ENCODE assay signal across 8 mouse cellular contexts in genomic region chr8:122678061-122678895, GRCm38 (mm10). TPM values are rescaled to one million over a fixed set of nuclear protein-coding genes. Genes with fewer than 3 reads are reported as not detected.
DNase-seq lines count a peak whose midpoint lies in the region; ATAC-seq and TF ChIP-seq lines count a peak whose summit lies in the region.

No protein-coding gene starts in this region.

- H3K4me1 ChIP-seq in E14TG2a.4 (replicated peaks; ENCODE audit: low read depth, low read length) = peaks cover 22% of the 10 kb centered on the region
- H3K4me1 ChIP-seq in forebrain, embryonic 14.5 days (ENCODE audit: control insufficient read depth, insufficient read depth, low read length) = peaks cover 28% of the 10 kb centered on the region
- H3K4me1 ChIP-seq in lung, embryonic 15.5 days = peaks cover 42% of the 10 kb centered on the region
- peaks cover 37% of the 10 kb centered on the region for H3K4me1 ChIP-seq in olfactory bulb, adult 2 months (ENCODE audit: control insufficient read depth, insufficient read depth, low read length)

- DNase-seq in cerebellum, adult 11 months = peak; percentile 84
- peak; percentile 91 for DNase-seq in forebrain, embryonic 14.5 days (ENCODE audit: low spot score)
- DNase-seq in heart, postnatal 10 days = peak; percentile 85 to 86
- peak; percentile 83 to 88 for DNase-seq in kidney, postnatal 4 days
- DNase-seq in thymus, postnatal 10 days (ENCODE audit: low spot score in 2 of 2) = peak; percentile 89 to 95

- peak overlapping the region; percentile 87 for H3K4me3 ChIP-seq in E14TG2a.4 (replicated peaks; ENCODE audit: low read length)
- H3K4me3 ChIP-seq in forebrain, embryonic 14.5 days (ENCODE audit: low read depth, low read length) = peak overlapping the region; percentile 73
- peak overlapping the region; percentile 80 for H3K4me3 ChIP-seq in lung, embryonic 15.5 days
- H3K4me3 ChIP-seq in olfactory bulb, adult 2 months (ENCODE audit: insufficient read depth, low read depth, low read length) = peak overlapping the region; percentile 84

- no peaks in the 10 kb centered on the region for H3K36me3 ChIP-seq in E14TG2a.4 (ENCODE audit: insufficient read depth, low read length)
- H3K36me3 ChIP-seq in forebrain, embryonic 14.5 days (ENCODE audit: control insufficient read depth, insufficient read depth, low read length) = 0 out of 2 replicates have a peak, but pooled peaks cover 2% of the 10 kb centered on the region
- H3K36me3 ChIP-seq in lung, embryonic 15.5 days = no peaks in the 10 kb centered on the region

- peaks cover 83% of the 10 kb centered on the region for H3K27me3 ChIP-seq in E14TG2a.4 (ENCODE audit: insufficient read depth, low read length)
- peaks cover 21% of the 10 kb centered on the region for H3K27me3 ChIP-seq in forebrain, embryonic 14.5 days (replicated peaks; ENCODE audit: control insufficient read depth, insufficient read depth, low read length)
- peaks cover 87% of the 10 kb centered on the region for H3K27me3 ChIP-seq in lung, embryonic 15.5 days

- intact Hi-C loops in heart, postnatal 10 days (cut with DNase I) = loop anchor here (2.0 to 5.0 kb wide), 4 partner anchors 41 to 134 kb away; partner anchors contain the start of gene Acsf3

- H3K27ac ChIP-seq in forebrain, embryonic 14.5 days (ENCODE audit: low read depth, low read length) = peak overlapping the region; percentile 95
- peak overlapping the region; percentile 86 for H3K27ac ChIP-seq in lung, embryonic 15.5 days
- peak overlapping the region; percentile 35; the same call in 1 of the 2 replicates for H3K27ac ChIP-seq in olfactory bulb, adult 2 months (ENCODE audit: insufficient read depth, low read depth, low read length)

- no peaks in the 10 kb centered on the region for H3K9me3 ChIP-seq in E14TG2a.4 (ENCODE audit: low read length)
- H3K9me3 ChIP-seq in forebrain, embryonic 14.5 days (replicated peaks; ENCODE audit: control insufficient read depth, low read length) = no peaks in the 10 kb centered on the region
- no peaks in the 10 kb centered on the region for H3K9me3 ChIP-seq in lung, embryonic 15.5 days

- H3K4me2 ChIP-seq in forebrain, embryonic 14.5 days (ENCODE audit: low read length) = peak overlapping the region; percentile 85
- H3K4me2 ChIP-seq in lung, embryonic 15.5 days = peak overlapping the region; percentile 99

- peak overlapping the region; percentile 88 for H3K9ac ChIP-seq in forebrain, embryonic 14.5 days (ENCODE audit: low read length)
- peak overlapping the region; percentile 58 for H3K9ac ChIP-seq in lung, embryonic 15.5 days

- no peak for TF ChIP-seq CTCF in E14TG2a.4 (conservative IDR thresholded peaks at IDR 0.05; ENCODE audit: low read length)
- peak; percentile 98 for TF ChIP-seq CTCF in olfactory bulb, adult 2 months (IDR thresholded peaks at IDR 0.05; ENCODE audit: insufficient read depth, low read depth, low read length)

- peak; percentile 87 for ATAC-seq in forebrain, embryonic 14.5 days
- peak; percentile 74 for ATAC-seq in lung, embryonic 15.5 days (ENCODE audit: borderline replicate concordance, extremely low read depth, low FRiP score, low TSS enrichment)

- peak; percentile 13; the same call in 1 of the 2 replicates for TF ChIP-seq POLR2A in olfactory bulb, adult 2 months (IDR thresholded peaks at IDR 0.05; ENCODE audit: insufficient read depth, low read depth, low read length)

- WGBS in forebrain, embryonic 14.5 days = under 1% methylated on average over 88 of the region's 127 CpGs
- WGBS in lung, embryonic 15.5 days = under 1% methylated on average over 93 of the region's 127 CpGs
- 1% methylated on average over 127 of the region's 127 CpGs for WGBS in olfactory bulb, adult 2 months

RNA-seq across cellular contexts. Expression of gene Cbfa2t3, which starts 20.6 kb away (rescaled TPM):
- 10.4 and 11.5 TPM in 2 replicates for polyA plus RNA-seq in forebrain, embryonic 14.5 days (2014; fragmentation: Nextera tagmentation; extraction: Ambion mirVana)
- 10 to 100 TPM; 22.2 to 24.5 TPM for total RNA-seq in heart, postnatal 10 days (2021)
- polyA plus RNA-seq in lung, embryonic 15.5 days (2015; fragmentation: Nextera tagmentation; extraction: Ambion mirVana) = 4.8 and 5.4 TPM in 2 replicates
- polyA plus RNA-seq in olfactory bulb, adult 2 months (2012; ENCODE audit: insufficient read depth, insufficient read length, low replicate concordance, missing spikeins) = not detected in 2 replicates

RNA-seq across cellular contexts. Expression of gene Pabpn1l, which starts 55.7 kb away (rescaled TPM):
- not detected in 2 replicates for polyA plus RNA-seq in forebrain, embryonic 14.5 days (2014; fragmentation: Nextera tagmentation; extraction: Ambion mirVana)
- not detected for total RNA-seq in heart, postnatal 10 days (2021)
- polyA plus RNA-seq in lung, embryonic 15.5 days (2015; fragmentation: Nextera tagmentation; extraction: Ambion mirVana) = not detected in 2 replicates
- not detected in 2 replicates for polyA plus RNA-seq in olfactory bulb, adult 2 months (2012; ENCODE audit: insufficient read depth, insufficient read length, low replicate concordance, missing spikeins)

Comparison
In these comparisons a context has a peak if more than half of its experiments do, and no peak if none do; other contexts are left out.
1. Peak in every context shown above with its lines: DNase-seq, ATAC-seq, H3K4me3 ChIP-seq and H3K27ac ChIP-seq.
2. H3K27ac ChIP-seq: peak in every context shown above with its lines; median percentile 95 in forebrain, embryonic 14.5 days; 86 in lung, embryonic 15.5 days; 35 in olfactory bulb, adult 2 months.